Mouse (Mus musculus) brain, embryonic 14.5 days (tissue): Measurements from ENCODE around the gene Trim72.

Source experiments
- CTCF ChIP-seq: fragments of 200-500 bp; IDR thresholded peaks from 2 replicates; pipeline ENCODE4 v1.5.1; 2012; ENCODE audit warnings: inconsistent platforms, mild to moderate bottlenecking, moderate library complexity, borderline replicate concordance; ENCODE audit not compliant: insufficient read depth, insufficient read length; ENCODE audit errors: extremely low read depth
- POLR2A ChIP-seq: fragments of 200-500 bp; IDR thresholded peaks from 2 replicates; pipeline ENCODE4 v1.6.1; 2012; ENCODE audit warnings: mild to moderate bottlenecking, inconsistent platforms, borderline replicate concordance; ENCODE audit not compliant: poor library complexity, insufficient read depth, insufficient read length, severe bottlenecking; ENCODE audit errors: extremely low read depth

GRCm38 (mm10) chr7:128009715-128010340, 6.1 kb downstream of the Trim72 start:
- no peak for TF ChIP-seq CTCF
- no peak for TF ChIP-seq POLR2A
